Mouse (Mus musculus): ENCODE data around the gene Tbx1.

DNA sequence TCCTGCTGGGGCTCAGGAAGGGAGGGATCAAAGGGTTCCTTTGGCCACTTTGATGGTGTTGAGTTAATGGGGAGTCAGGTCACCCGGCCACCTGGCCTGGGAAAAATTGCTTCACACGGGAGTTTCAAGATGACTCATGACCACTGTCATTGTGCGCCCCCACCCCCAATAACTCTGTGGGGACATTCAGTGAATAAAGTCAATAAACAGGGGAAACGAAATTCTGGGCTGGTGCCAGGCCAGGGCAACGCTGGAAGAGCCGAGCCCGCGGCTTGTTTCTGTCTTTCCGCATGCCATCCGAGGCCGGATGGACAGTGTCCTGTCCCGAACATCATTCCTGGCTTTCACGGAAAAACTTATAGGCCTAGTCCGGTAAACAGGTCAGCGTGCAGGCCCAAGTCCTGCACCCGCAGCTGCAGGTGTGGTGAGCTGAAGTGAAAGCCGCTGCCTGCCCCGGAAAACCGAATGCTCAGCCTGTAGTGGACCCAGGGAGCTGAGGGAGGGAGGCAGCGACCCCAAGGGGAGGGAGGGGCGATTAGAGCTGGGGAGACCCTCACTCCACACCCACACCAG is 9.3 kb downstream of the Tbx1 start:
- TF ChIP-seq GATA1 (IDR thresholded peaks at IDR 0.05; ENCODE audit: low read length) (no peak), TAL1 (IDR thresholded peaks at IDR 0.05; ENCODE audit: low read length) (no peak)
